Mouse (Mus musculus) lung, postnatal 0 days (tissue): ENCODE results near the gene 2900026A02Rik. TPM values are rescaled to one million over a fixed set of nuclear protein-coding genes. Genes with fewer than 3 reads are reported as not detected.

Source experiments
- ATAC-seq: fragments of 200-750 bp; cut with Nextera tagmentation; 2 replicates; pipeline ENCODE4 v1.8.0; 2017; ENCODE audit warnings: moderate library complexity
- DNase-seq: peaks from one replicate; pipeline ENCODE4 v3.0.0-alpha.2; 2016; ENCODE audit warnings: low spot score
- H3K27ac ChIP-seq: fragments of 300-500 bp; sonication (generic); 2 replicates; pipeline ENCODE4 v1.5.1; 2014; ENCODE audit warnings: antibody characterized with exemption, mild to moderate bottlenecking, low read length, mixed read lengths
- H3K27me3 ChIP-seq: fragments of 300-500 bp; sonication (generic); replicated peaks from 2 replicates; pipeline ENCODE4 v1.6.1; 2014; ENCODE audit warnings: low read length, mixed read lengths; ENCODE audit not compliant: insufficient read depth
- H3K36me3 ChIP-seq: fragments of 300-500 bp; sonication (generic); 2 replicates; pipeline ENCODE4 v1.6.1; 2014; ENCODE audit warnings: low read length, mixed read lengths; ENCODE audit not compliant: insufficient read depth
- H3K4me1 ChIP-seq: fragments of 300-500 bp; sonication (generic); 2 replicates; pipeline ENCODE4 v1.6.1; 2014; ENCODE audit warnings: antibody characterized with exemption, low read depth, low read length, mixed read lengths; ENCODE audit not compliant: insufficient read depth
- H3K4me2 ChIP-seq: fragments of 300-500 bp; sonication (generic); replicated peaks from 2 replicates; pipeline ENCODE4 v1.6.1; 2014; ENCODE audit warnings: low read depth, mild to moderate bottlenecking, low read length, moderate library complexity, mixed read lengths
- H3K4me3 ChIP-seq: fragments of 300-500 bp; sonication (generic); 2 replicates; pipeline ENCODE4 v1.5.1; 2014; ENCODE audit warnings: low read depth, low read length
- H3K9ac ChIP-seq: fragments of 300-500 bp; sonication (generic); replicated peaks from 2 replicates; pipeline ENCODE4 v1.6.1; 2014; ENCODE audit warnings: low read depth, mild to moderate bottlenecking
- H3K9me3 ChIP-seq: fragments of 300-500 bp; sonication (generic); 2 replicates; pipeline ENCODE4 v1.6.1; 2016; ENCODE audit warnings: low read length, mixed read lengths
- CTCF ChIP-seq: IDR thresholded peaks from 2 replicates; pipeline ENCODE4 v1.5.1; 2016; ENCODE audit warnings: antibody characterized with exemption, mild to moderate bottlenecking
- EP300 ChIP-seq: IDR thresholded peaks from 2 replicates; pipeline ENCODE4 v1.6.1; 2016; ENCODE audit warnings: antibody characterized with exemption, mild to moderate bottlenecking, control low read depth
- WGBS: fragments of 180-500 bp; shearing (Covaris S2); extraction: QIAGEN DNeasy Blood & Tissue Kit; methylation state at CpG from one replicate; pipeline ENCODE4 v1.1.7; 2014; 5-methylcytosine and 5-hydroxymethylcytosine counted together
- polyA plus RNA-seq: library from polyadenylated mRNA; unstranded; fragments of >200 nt; fragmentation: Nextera tagmentation; extraction: Ambion mirVana; gene quantifications from 2 replicates; pipeline ENCODE4 v1.2.1, GENCODE M21; 2015

2900026A02Rik gene
- polyA plus RNA-seq, 1 experiment from 2014 or later, result 6.3 TPM

DNA sequence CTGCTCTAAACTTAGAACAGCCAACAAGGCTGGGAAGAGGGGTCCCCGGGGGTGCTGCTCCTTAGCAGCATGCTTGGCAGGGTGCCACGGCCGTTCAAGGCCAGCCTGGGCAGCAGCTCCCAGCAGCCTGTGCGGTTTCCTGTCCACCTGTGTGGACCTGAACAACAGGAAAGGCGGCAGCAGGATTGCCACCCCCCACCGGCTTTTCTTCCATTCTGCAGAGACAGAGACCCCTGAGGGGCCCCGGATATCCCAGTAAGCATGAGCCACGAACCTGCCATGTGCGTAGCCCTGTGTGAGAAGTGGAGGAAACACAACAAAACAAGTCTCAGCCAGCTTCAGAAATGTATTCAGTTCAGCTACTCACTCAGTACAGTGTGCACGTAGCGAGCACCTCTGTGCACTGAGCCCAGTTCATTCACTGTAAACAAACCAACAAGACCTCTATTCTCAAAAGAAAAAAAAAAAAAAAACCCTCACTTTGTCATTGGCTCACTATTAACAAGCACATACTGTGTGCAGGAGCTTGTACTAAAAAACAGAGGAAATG is 69.4 kb downstream of the 2900026A02Rik start:
- H3K4me3 ChIP-seq, result no peak overlapping the region
- H3K9ac ChIP-seq, result no peak overlapping the region
- no peaks in the 10 kb centered on the region for H3K36me3 ChIP-seq
- peaks cover 9% of the 10 kb centered on the region; the same call in 1 of the 2 replicates for H3K4me1 ChIP-seq
- H3K9me3 ChIP-seq, result no peaks in the 10 kb centered on the region
- TF ChIP-seq EP300 (no peak), CTCF (no peak)
- no peaks in the 10 kb centered on the region for H3K27me3 ChIP-seq
- DNase-seq (no peak), ATAC-seq (peak; percentile 18)
- no peak overlapping the region for H3K4me2 ChIP-seq
- WGBS, result 26% methylated on average over 11 of the region's 11 CpGs
- peak overlapping the region; percentile 60 for H3K27ac ChIP-seq

DNA sequence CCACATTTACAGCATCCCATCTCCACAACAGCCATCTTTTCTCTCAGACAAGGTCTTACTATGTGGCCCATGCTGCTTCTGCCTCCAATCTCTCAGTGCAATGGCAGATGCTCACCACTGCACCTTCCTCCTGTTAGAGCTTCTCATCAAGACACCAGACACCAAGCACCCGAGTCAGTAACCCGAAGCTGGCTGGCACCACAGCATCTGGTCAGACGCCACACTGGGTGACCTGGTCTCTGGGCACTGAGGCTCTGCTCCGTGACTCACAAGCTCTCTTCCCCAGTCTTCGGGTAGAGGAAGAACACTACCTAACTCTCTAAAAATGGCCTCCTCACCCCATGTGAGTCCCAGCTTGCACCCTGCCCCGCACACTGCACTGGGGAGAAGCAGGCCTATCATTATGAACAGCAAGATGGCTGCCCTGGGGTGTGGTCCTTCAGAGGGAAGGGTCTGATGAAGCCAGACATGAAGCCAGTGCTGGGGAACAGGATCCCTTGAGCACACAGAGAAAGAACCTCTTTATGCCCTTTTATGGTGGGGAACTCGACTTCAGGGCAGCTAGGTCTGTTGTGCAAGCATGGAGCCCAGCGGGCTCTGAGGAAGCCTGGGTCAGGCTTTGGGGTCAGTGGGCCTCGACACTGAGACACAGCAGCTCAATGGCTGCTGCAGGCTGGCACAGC is 70.0 kb downstream of the 2900026A02Rik start:
- peak; percentile 74 for DNase-seq
- no peak for TF ChIP-seq EP300
- TF ChIP-seq CTCF, result no peak
- no peaks in the 10 kb centered on the region for H3K36me3 ChIP-seq
- peak; percentile 66 for ATAC-seq
- H3K9me3 ChIP-seq, result no peaks in the 10 kb centered on the region
- H3K4me2 ChIP-seq, result no peak overlapping the region
- peak overlapping the region; percentile 60 for H3K27ac ChIP-seq
- no peaks in the 10 kb centered on the region for H3K27me3 ChIP-seq
- peaks cover 9% of the 10 kb centered on the region; the same call in 1 of the 2 replicates for H3K4me1 ChIP-seq
- H3K4me3 ChIP-seq, result no peak overlapping the region
- WGBS, result 47% methylated on average over 9 of the region's 9 CpGs
- no peak overlapping the region for H3K9ac ChIP-seq

DNA sequence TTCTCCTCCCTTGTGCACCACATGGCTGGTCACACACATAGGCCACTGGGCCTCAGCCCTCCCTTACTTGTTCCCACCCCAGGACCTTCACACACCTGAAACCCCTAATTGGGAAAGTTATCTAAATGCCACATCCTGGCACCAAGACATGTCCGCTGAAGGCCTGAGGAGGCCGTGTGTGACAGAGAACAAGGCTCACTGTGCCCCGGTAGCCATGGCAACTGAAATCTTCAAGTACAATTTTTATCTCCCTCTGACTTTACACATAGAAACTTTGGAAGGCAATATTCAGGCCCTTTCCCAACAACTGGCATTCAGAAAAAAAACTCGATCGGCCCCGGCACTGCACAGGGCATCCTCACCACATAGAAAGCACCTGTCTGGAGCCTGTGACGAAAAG is 72.0 kb downstream of the 2900026A02Rik start:
- no peaks in the 10 kb centered on the region for H3K9me3 ChIP-seq
- H3K4me2 ChIP-seq, result no peak overlapping the region
- H3K4me3 ChIP-seq, result no peak overlapping the region
- TF ChIP-seq CTCF, result no peak
- TF ChIP-seq EP300, result no peak
- ATAC-seq, result no peak
- WGBS, result 67% methylated on average over 7 of the region's 7 CpGs
- H3K36me3 ChIP-seq, result no peaks in the 10 kb centered on the region
- DNase-seq, result no peak
- H3K27me3 ChIP-seq, result no peaks in the 10 kb centered on the region
- H3K27ac ChIP-seq, result no peak overlapping the region
- H3K4me1 ChIP-seq, result peaks cover 9% of the 10 kb centered on the region; the same call in 1 of the 2 replicates
- H3K9ac ChIP-seq, result no peak overlapping the region

DNA sequence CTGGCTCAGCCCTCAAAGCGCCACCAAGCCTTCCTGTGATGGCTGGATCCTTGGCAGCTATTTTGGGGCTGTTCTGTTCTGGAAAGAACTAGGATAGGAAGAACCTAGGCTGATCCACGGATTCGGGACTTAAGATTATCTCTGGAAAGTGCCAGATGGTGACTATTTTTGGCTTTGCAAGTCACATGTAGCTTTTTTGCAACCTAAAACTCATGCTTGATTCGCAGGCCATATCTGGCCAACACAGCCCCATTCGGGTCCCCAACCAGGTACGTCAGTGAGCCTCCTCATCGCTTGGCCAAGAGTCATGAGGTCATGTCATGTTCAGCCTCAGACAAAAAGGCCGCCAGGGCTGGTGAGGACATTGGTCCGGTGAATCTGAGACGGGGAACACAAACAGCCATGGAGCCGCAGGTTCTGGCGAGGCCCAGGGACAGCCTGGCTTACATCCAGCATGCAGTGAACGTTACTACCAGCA is 73.0 kb downstream of the 2900026A02Rik start:
- no peak overlapping the region for H3K27ac ChIP-seq
- no peaks in the 10 kb centered on the region for H3K36me3 ChIP-seq
- H3K4me2 ChIP-seq, result no peak overlapping the region
- no peak for TF ChIP-seq EP300
- TF ChIP-seq CTCF, result no peak
- no peaks in the 10 kb centered on the region for H3K27me3 ChIP-seq
- 74% methylated on average over 13 of the region's 13 CpGs for whole genome bisulfite sequencing
- ATAC-seq, result no peak
- no peak overlapping the region for H3K4me3 ChIP-seq
- peaks cover 9% of the 10 kb centered on the region; the same call in 1 of the 2 replicates for H3K4me1 ChIP-seq
- no peak for DNase-seq
- no peaks in the 10 kb centered on the region for H3K9me3 ChIP-seq
- no peak overlapping the region for H3K9ac ChIP-seq

DNA sequence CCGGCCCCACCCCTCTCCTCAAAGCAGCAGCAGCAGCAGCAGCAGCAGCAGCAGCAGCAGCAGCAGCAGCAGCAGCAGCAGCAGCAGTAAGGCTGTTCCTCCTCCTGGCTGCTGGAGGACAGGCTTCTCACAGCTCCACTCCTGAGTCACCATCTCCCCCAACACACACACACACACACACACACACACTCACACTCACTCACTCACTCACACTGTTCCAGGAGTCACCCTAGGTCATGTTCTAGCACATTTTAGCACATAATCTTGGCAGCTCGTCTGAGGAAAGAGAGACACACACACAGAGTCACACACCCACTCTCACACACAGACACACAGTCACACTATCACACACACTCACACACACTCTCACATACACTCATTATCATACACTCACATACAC is 74.4 kb downstream of the 2900026A02Rik start:
- no peak overlapping the region for H3K9ac ChIP-seq
- WGBS, result 46% methylated on average over 2 of the region's 2 CpGs

DNA sequence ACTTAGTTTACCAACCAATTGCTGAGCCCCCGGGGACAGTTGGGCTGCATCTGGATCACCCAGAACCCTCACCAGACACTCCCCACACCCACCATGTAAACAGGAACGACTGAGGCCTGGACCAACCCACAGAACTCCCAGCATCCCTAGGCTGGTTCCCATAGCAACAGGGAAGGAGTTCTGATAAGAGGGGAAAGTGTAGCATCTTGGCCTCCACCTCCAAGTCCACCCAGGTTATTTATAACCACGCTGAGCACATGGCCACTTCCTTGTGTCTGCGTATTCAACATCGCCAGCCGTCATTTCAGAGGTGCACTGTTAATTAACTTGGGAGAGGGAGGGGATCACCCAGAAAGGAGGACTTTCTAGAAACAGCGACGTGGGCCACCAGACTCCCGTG is 75.9 kb downstream of the 2900026A02Rik start:
- ATAC-seq, result no peak
- Histone ChIP-seq H3K4me2 (no peak overlapping the region), H3K27ac (no peak overlapping the region), H3K4me3 (no peak overlapping the region), H3K9ac (no peak overlapping the region), H3K27me3 (no peaks in the 10 kb centered on the region), H3K9me3 (no peaks in the 10 kb centered on the region), H3K4me1 (no peaks in the 10 kb centered on the region), H3K36me3 (no peaks in the 10 kb centered on the region)
- DNase-seq, result no peak
- TF ChIP-seq EP300, result no peak
- WGBS, result 49% methylated on average over 9 of the region's 9 CpGs

More for the DNA sequence above, 74.4 kb downstream of the 2900026A02Rik start:
- TF ChIP-seq CTCF, result no peak
- no peak for TF ChIP-seq EP300
- no peak overlapping the region for H3K4me2 ChIP-seq
- H3K36me3 ChIP-seq, result no peaks in the 10 kb centered on the region
- ATAC-seq (0 out of 2 replicates have a peak, but pooled peaks have one; percentile 27), DNase-seq (peak; percentile 37)
- H3K9me3 ChIP-seq, result no peaks in the 10 kb centered on the region
- peaks cover 9% of the 10 kb centered on the region; the same call in 1 of the 2 replicates for H3K4me1 ChIP-seq
- no peaks in the 10 kb centered on the region for H3K27me3 ChIP-seq
- no peak overlapping the region for H3K27ac ChIP-seq
- no peak overlapping the region for H3K4me3 ChIP-seq
